Mouse (Mus musculus): Measurements from ENCODE around the gene Cd34.

- TF ChIP-seq CTCF (IDR thresholded peaks at IDR 0.05; ENCODE audit: extremely low read depth, insufficient read depth, low read length), result no peak
- no peak for TF ChIP-seq POLR2A (IDR thresholded peaks at IDR 0.05; ENCODE audit: extremely low read depth, insufficient read depth, low read length)
Measured at GRCm38 (mm10) chr1:194985442-194986210, 47.0 kb downstream of the Cd34 start.
